Mouse (Mus musculus): ENCODE data around the gene Sugp2. TPM values are rescaled to one million over a fixed set of nuclear protein-coding genes. Genes with fewer than 3 reads are reported as not detected.

The Sugp2 gene
- polyA plus RNA-seq, 1 experiment from 2014 or later, result 11.9 TPM

DNA sequence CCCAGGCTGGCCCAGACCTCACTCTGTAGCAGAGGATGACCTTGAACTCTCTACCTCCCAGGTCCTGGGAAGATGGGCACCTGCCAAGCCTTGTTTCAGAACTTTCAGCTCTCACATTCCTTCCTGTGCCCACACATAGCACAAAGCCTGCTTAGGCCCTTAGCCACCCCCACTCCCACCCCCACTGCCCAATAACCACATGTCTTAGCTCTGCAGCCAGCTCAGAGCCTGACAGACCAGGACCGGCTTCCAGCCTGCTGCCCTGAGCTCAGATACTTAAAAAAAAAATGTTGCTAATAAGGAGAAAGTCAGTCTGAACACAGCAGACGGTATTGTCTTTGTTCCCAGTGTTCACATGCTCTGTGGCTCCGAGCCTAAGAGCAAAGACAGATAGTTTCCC is 47.0 kb downstream of the Sugp2 start:
- H3K27me3 ChIP-seq (ENCODE audit: control insufficient read depth, insufficient read depth, low read depth, low read length), result peaks cover 11% of the 10 kb centered on the region
- H3K9me3 ChIP-seq (replicated peaks; ENCODE audit: control insufficient read depth, low read length), result no peaks in the 10 kb centered on the region
- H3K36me3 ChIP-seq (ENCODE audit: control insufficient read depth, insufficient read depth), result peaks cover 4% of the 10 kb centered on the region; the same call in 1 of the 2 replicates
- H3K4me2 ChIP-seq (ENCODE audit: low read depth, low read length), result no peak overlapping the region
- no peak overlapping the region for H3K27ac ChIP-seq (ENCODE audit: low read length)
- no peak for ATAC-seq (ENCODE audit: low read depth)
- no peak overlapping the region for H3K4me3 ChIP-seq (ENCODE audit: low read depth, low read length)
- peaks cover 12% of the 10 kb centered on the region for H3K4me1 ChIP-seq (ENCODE audit: control insufficient read depth, low read depth, low read length)
- 53% methylated on average over 3 of the region's 3 CpGs for WGBS (ENCODE audit: insufficient replicate concordance)
- no peak overlapping the region for H3K9ac ChIP-seq (ENCODE audit: low read depth, low read length)

DNA sequence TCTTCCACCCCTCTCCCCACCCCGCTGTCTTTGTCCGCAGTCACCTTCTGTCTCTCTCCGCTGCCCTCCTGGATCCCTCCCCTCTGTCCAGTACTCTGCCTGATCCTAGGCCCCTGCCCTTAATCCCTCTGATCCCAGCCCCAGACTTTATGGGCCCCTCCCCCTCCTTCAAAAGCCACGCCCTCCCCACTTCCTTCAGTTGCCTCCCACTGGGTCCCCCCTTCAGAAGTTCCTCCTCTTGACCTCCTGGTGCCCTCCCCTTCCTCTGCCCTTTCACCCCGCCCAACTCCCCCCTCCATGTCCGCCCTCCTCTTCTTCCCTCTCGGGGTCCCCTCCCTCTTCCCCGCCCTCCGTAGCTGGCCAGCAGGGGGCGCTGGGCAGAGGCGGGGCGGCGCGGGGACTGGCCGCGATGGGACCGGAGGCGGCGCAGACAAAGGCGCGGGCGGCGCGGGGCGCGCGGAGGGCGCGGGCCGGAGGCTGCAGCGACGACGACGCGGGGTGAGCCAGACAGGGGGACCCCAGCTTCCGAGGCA is 48.6 kb downstream of the Sugp2 start, which contains the start of gene Homer3:
Gene Homer3, plus strand, starts transcription at position 225 of the 533 bp plus-strand sequence.
- Histone ChIP-seq H3K27ac (ENCODE audit: low read length) (no peak within 1 kb of the TSS), H3K4me2 (ENCODE audit: low read depth, low read length) (peak within 1 kb of the TSS; percentile 91), H3K36me3 (ENCODE audit: control insufficient read depth, insufficient read depth) (peaks cover 8% of the 10 kb centered on the region; the same call in 1 of the 2 replicates), H3K4me3 (ENCODE audit: low read depth, low read length) (peak within 1 kb of the TSS; percentile 70), H3K9ac (ENCODE audit: low read depth, low read length) (peak within 1 kb of the TSS; percentile 71), H3K9me3 (replicated peaks; ENCODE audit: control insufficient read depth, low read length) (no peaks in the 10 kb centered on the region), H3K4me1 (ENCODE audit: control insufficient read depth, low read depth, low read length) (peaks cover 9% of the 10 kb centered on the region), H3K27me3 (ENCODE audit: control insufficient read depth, insufficient read depth, low read depth, low read length) (peaks cover 11% of the 10 kb centered on the region)
- under 1% methylated on average over 36 of the region's 36 CpGs for WGBS (ENCODE audit: insufficient replicate concordance)
- peak; percentile 85 for ATAC-seq (ENCODE audit: low read depth)

DNA sequence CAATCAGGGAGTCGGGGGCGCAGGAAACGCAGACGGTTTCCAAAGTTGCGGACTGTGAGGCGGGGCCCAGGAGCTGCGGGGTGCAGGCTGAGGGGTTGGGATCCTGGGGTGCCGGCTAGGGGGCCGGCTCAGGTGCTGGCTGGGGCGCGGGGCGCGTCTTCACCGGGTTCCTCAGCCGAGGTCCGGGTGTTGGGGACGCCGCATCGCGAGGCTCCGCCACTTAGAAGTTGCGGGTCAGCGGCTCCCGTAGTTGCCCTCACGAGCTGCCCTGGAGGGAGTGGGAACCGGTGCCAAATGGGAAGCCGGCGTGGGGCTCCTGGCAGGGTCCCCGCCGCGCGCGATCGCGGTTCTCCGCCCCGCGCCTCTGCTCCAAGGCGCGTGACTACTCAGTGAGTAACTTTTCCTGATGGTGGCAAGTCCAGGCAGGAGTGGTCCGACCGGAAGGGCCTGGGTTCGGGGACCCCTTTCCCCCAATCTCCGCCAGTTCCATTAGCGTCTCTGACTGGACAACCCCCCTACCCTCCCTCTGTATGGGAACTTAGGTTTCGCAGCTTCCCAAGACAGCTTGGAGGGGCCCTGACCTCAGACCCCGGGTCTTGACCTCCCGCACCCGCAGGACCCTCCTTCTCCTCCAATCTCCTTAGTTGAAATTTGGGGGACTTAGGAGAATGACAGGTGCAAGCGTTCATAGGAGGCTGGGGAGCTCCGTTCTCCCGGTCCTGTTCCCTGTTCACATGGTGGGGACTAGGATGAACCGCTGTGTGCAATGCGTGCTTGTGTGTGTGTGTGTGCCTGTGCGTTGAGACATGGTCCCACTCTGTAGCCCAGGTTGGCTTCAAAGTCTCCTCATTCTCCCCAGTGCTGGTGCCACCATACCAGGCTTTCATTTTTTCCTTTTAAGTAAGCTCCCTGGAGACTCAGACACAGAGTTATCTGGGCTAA is 49.4 kb downstream of the Sugp2 start:
- H3K4me1 ChIP-seq (ENCODE audit: control insufficient read depth, low read depth, low read length), result peaks cover 9% of the 10 kb centered on the region
- no peaks in the 10 kb centered on the region for H3K9me3 ChIP-seq (replicated peaks; ENCODE audit: control insufficient read depth, low read length)
- ATAC-seq (ENCODE audit: low read depth), result peak; percentile 19
- H3K27ac ChIP-seq (ENCODE audit: low read length), result no peak overlapping the region
- H3K9ac ChIP-seq (ENCODE audit: low read depth, low read length), result peak overlapping the region; percentile 71
- H3K4me2 ChIP-seq (ENCODE audit: low read depth, low read length), result peak overlapping the region; percentile 91
- H3K4me3 ChIP-seq (ENCODE audit: low read depth, low read length), result peak overlapping the region; percentile 70
- H3K27me3 ChIP-seq (ENCODE audit: control insufficient read depth, insufficient read depth, low read depth, low read length), result peaks cover 11% of the 10 kb centered on the region
- WGBS (ENCODE audit: insufficient replicate concordance), result under 1% methylated on average over 53 of the region's 55 CpGs
- H3K36me3 ChIP-seq (ENCODE audit: control insufficient read depth, insufficient read depth), result peaks cover 8% of the 10 kb centered on the region; the same call in 1 of the 2 replicates

DNA sequence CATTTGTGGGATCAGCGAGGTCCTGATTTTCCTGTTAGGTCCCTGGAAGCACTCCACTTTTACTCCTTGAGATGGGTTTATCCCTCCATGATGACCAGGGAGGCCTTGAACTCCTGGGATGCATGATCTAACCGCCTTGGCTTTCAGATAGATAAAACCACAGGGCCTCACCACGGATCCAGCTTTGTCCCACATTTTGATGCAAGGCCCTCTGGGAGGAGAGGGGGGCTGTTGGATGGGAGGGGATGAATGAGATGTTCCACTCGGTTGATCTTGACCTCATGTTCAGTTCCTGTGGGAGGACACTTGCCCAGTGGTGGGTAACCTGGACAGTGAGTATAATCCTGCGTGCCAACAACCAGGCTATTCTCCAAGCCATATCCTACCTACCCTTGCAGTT is 50.4 kb downstream of the Sugp2 start:
- Histone ChIP-seq H3K36me3 (ENCODE audit: control insufficient read depth, insufficient read depth) (peaks cover 8% of the 10 kb centered on the region; the same call in 1 of the 2 replicates), H3K27me3 (ENCODE audit: control insufficient read depth, insufficient read depth, low read depth, low read length) (peaks cover 11% of the 10 kb centered on the region), H3K4me3 (ENCODE audit: low read depth, low read length) (no peak overlapping the region), H3K9ac (ENCODE audit: low read depth, low read length) (no peak overlapping the region), H3K4me2 (ENCODE audit: low read depth, low read length) (no peak overlapping the region), H3K27ac (ENCODE audit: low read length) (no peak overlapping the region), H3K4me1 (ENCODE audit: control insufficient read depth, low read depth, low read length) (peaks cover 9% of the 10 kb centered on the region), H3K9me3 (replicated peaks; ENCODE audit: control insufficient read depth, low read length) (no peaks in the 10 kb centered on the region)
- 61% methylated on average over 5 of the region's 5 CpGs for WGBS (ENCODE audit: insufficient replicate concordance)
- no peak for ATAC-seq (ENCODE audit: low read depth)

DNA sequence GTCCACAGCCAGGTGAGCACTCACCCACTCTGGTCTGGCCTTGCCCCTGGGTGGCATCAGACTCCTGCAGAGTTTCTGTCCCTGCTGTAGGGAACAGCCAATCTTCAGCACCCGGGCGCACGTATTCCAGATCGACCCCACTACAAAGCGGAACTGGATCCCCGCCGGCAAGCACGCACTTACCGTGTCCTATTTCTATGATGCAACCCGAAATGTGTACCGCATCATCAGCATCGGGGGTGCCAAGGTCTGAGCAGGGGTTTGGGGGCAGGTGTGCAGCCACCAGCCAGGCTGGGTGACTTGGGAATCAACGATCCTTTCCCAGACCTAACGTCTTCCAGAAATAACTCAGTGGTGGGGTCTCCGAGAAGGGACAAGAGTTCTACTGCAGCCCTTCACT is 51.3 kb downstream of the Sugp2 start:
- Histone ChIP-seq H3K27me3 (ENCODE audit: control insufficient read depth, insufficient read depth, low read depth, low read length) (peaks cover 11% of the 10 kb centered on the region), H3K36me3 (ENCODE audit: control insufficient read depth, insufficient read depth) (peaks cover 8% of the 10 kb centered on the region; the same call in 1 of the 2 replicates), H3K27ac (ENCODE audit: low read length) (no peak overlapping the region), H3K4me2 (ENCODE audit: low read depth, low read length) (no peak overlapping the region), H3K4me1 (ENCODE audit: control insufficient read depth, low read depth, low read length) (peaks cover 9% of the 10 kb centered on the region), H3K4me3 (ENCODE audit: low read depth, low read length) (no peak overlapping the region), H3K9me3 (replicated peaks; ENCODE audit: control insufficient read depth, low read length) (no peaks in the 10 kb centered on the region), H3K9ac (ENCODE audit: low read depth, low read length) (no peak overlapping the region)
- 82% methylated on average over 15 of the region's 15 CpGs for WGBS (ENCODE audit: insufficient replicate concordance)
- no peak for ATAC-seq (ENCODE audit: low read depth)

DNA sequence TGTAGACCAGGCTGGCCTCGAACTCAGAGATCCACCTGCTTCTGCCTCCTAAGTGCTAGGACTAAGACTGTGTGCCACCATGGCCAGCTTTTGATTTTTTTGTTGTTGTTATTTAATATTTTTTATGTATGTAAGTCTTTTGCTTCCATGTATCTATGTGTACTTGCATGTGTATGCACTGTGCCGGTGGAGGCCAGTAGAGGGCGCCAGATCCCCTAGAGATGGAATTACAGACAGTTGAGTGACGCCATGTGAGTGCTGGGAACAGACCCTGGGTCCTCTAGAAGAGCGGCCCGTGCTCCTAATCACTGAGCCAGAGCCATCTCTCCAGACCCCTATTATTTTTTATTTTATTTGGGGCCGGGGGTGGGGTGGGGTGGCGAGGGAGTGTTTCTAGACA is 52.7 kb downstream of the Sugp2 start:
- Histone ChIP-seq H3K4me2 (ENCODE audit: low read depth, low read length) (no peak overlapping the region), H3K9ac (ENCODE audit: low read depth, low read length) (no peak overlapping the region), H3K4me3 (ENCODE audit: low read depth, low read length) (no peak overlapping the region), H3K36me3 (ENCODE audit: control insufficient read depth, insufficient read depth) (peaks cover 8% of the 10 kb centered on the region; the same call in 1 of the 2 replicates), H3K4me1 (ENCODE audit: control insufficient read depth, low read depth, low read length) (peaks cover 9% of the 10 kb centered on the region), H3K9me3 (replicated peaks; ENCODE audit: control insufficient read depth, low read length) (no peaks in the 10 kb centered on the region), H3K27me3 (ENCODE audit: control insufficient read depth, insufficient read depth, low read depth, low read length) (peaks cover 11% of the 10 kb centered on the region), H3K27ac (ENCODE audit: low read length) (no peak overlapping the region)
- WGBS (ENCODE audit: insufficient replicate concordance), result 81% methylated on average over 8 of the region's 8 CpGs
- ATAC-seq (ENCODE audit: low read depth), result no peak

DNA sequence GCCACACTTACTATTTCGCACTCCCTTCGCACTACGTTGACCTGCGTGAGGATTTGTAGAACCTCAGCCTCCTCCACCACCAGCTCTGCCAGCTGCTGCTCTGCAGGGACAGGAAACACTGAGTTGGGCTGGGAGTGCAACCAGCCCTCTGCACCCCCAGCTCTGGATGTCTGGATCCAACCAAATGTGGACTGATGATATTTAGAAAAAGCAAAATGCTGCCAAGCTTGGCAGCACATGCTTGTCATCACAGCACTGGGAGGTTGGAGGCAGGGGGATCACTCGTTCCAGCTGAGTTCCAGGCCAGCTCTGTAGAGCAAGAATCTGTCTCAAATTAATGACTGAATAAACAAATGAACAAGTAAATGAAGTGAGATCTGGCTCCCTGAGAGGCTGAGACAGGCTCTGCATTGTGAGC is 60.0 kb downstream of the Sugp2 start:
- Histone ChIP-seq H3K36me3 (ENCODE audit: control insufficient read depth, insufficient read depth) (peaks cover 26% of the 10 kb centered on the region), H3K9me3 (replicated peaks; ENCODE audit: control insufficient read depth, low read length) (no peaks in the 10 kb centered on the region), H3K9ac (ENCODE audit: low read depth, low read length) (no peak overlapping the region), H3K27ac (ENCODE audit: low read length) (no peak overlapping the region), H3K4me3 (ENCODE audit: low read depth, low read length) (no peak overlapping the region), H3K4me1 (ENCODE audit: control insufficient read depth, low read depth, low read length) (no peaks in the 10 kb centered on the region), H3K27me3 (ENCODE audit: control insufficient read depth, insufficient read depth, low read depth, low read length) (no peaks in the 10 kb centered on the region), H3K4me2 (ENCODE audit: low read depth, low read length) (no peak overlapping the region)
- ATAC-seq (ENCODE audit: low read depth), result no peak
- 77% methylated on average over 5 of the region's 5 CpGs for WGBS (ENCODE audit: insufficient replicate concordance)

DNA sequence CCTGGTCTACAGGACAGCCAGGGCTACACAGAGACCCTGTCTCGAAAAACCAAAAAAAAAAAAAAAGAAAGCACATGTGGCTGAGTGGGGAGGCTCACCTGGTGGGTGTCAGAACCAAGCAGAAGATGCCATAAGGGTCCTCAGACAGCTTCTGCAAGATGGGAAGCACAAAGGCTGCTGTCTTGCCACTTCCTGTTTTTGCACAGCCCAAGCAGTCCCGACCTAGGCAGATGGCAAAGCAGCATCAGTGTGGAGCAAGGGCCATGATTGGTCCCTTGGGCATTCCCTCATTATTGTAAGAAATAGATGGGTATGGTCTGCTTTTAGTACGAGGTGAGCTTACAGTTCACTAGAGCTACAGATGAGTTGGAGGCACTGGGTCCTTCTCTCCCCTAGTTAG is 66.9 kb downstream of the Sugp2 start:
- no peaks in the 10 kb centered on the region for H3K27me3 ChIP-seq (ENCODE audit: control insufficient read depth, insufficient read depth, low read depth, low read length)
- 46% methylated on average over 3 of the region's 3 CpGs for WGBS (ENCODE audit: insufficient replicate concordance)
- H3K4me1 ChIP-seq (ENCODE audit: control insufficient read depth, low read depth, low read length), result peaks cover 18% of the 10 kb centered on the region
- no peak overlapping the region for H3K9ac ChIP-seq (ENCODE audit: low read depth, low read length)
- peaks cover 12% of the 10 kb centered on the region for H3K36me3 ChIP-seq (ENCODE audit: control insufficient read depth, insufficient read depth)
- H3K9me3 ChIP-seq (replicated peaks; ENCODE audit: control insufficient read depth, low read length), result no peaks in the 10 kb centered on the region
- ATAC-seq (ENCODE audit: low read depth), result no peak
- H3K27ac ChIP-seq (ENCODE audit: low read length), result no peak overlapping the region
- no peak overlapping the region for H3K4me3 ChIP-seq (ENCODE audit: low read depth, low read length)
- H3K4me2 ChIP-seq (ENCODE audit: low read depth, low read length), result 0 out of 2 replicates have a peak overlapping the region, but pooled peaks have one; percentile 92
